Mouse (Mus musculus): ENCODE measurements around the gene Gm17349.

Gene Gm17349

DNA sequence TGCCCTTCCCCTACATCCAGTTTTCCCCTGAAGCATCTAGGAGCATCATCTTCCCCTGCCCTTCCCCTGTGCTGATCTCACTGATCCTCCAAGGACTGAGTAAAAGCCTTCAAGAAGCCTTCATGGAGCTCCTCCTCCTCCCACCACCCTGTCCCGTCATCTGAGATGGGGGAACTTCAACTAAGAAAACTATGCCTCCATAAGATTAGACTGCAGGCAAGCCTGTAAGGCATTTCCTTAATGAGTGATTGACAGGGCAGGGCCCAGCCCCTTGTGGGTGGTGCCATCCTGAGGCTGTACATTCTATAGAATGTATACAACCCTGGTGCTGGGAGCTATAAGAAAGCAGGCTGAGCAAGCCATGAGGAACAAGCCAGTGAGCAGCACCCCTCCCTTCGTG, 46.9 kb downstream of the Gm17349 start:
- no peak for DNase-seq

GRCm38 (mm10) chr15:99655956-99656355, 49.3 kb downstream of the Gm17349 start:
- DNase-seq = no peak

DNA sequence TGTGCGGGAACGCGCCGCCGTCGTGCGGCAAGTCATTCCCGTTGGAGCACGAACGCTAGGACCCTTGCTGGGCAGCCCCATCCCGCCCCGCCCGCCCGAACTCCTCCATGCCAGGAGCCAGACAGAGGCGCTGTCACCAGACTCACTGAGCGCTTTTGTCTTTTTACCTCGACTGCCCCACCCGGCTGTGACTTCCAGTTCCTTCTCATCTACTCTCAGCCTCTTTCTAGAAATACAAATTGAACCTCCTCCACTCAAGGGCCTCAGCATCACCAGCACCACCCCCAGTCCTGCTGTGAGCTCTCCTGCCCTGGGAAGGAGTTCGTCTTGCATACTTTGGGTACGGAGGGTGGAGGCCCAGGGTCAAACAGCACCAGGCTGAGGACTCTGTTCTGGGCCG, 51.4 kb downstream of the Gm17349 start:
- DNase-seq = no peak

GRCm38 (mm10) chr15:99653291-99653690, 52.0 kb downstream of the Gm17349 start:
- no peak for DNase-seq
